Mouse (Mus musculus): ENCODE data around the gene Adgrg1. TPM values are rescaled to one million over a fixed set of nuclear protein-coding genes. Genes with fewer than 3 reads are reported as not detected.

The Adgrg1 gene
- polyA plus RNA-seq, 1 experiment: 26.3 TPM

- DNase-seq (ENCODE audit: low read depth, low spot score): no peak
- WGBS: 84% methylated on average over 9 of the region's 9 CpGs
These were observed 1.3 kb upstream of the Adgrg1 start for GRCm38 (mm10) chr8:94973270-94973669.

GRCm38 (mm10) chr8:94973786-94974185 is 765 bp upstream of the Adgrg1 start:
- no peak for DNase-seq (ENCODE audit: low read depth, low spot score)
- 70% methylated on average over 9 of the region's 9 CpGs for WGBS

GRCm38 (mm10) chr8:94976651-94977417 is 2.3 kb downstream of the Adgrg1 start:
- DNase-seq (ENCODE audit: low read depth, low spot score): no peak
- 7% methylated on average over 17 of the region's 17 CpGs for WGBS

- WGBS: 25% methylated on average over 9 of the region's 9 CpGs
- DNase-seq (ENCODE audit: low read depth, low spot score): no peak
These were observed 3.6 kb downstream of the Adgrg1 start for GRCm38 (mm10) chr8:94978131-94978530.

- DNase-seq (ENCODE audit: low read depth, low spot score): no peak
- 43% methylated on average over 13 of the region's 13 CpGs for WGBS
These were observed 4.2 kb downstream of the Adgrg1 start for GRCm38 (mm10) chr8:94978593-94979319.

GRCm38 (mm10) chr8:94980176-94980575 is 5.6 kb downstream of the Adgrg1 start:
- DNase-seq (ENCODE audit: low read depth, low spot score): no peak
- WGBS: 90% methylated on average over 5 of the region's 5 CpGs

- WGBS: 61% methylated on average over 8 of the region's 8 CpGs
- no peak for DNase-seq (ENCODE audit: low read depth, low spot score)
These were observed 6.4 kb downstream of the Adgrg1 start for GRCm38 (mm10) chr8:94980976-94981375.

- 62% methylated on average over 7 of the region's 7 CpGs for WGBS
- DNase-seq (ENCODE audit: low read depth, low spot score): no peak
These were observed 7.3 kb downstream of the Adgrg1 start for GRCm38 (mm10) chr8:94981848-94982247.

GRCm38 (mm10) chr8:94983146-94983545 is 8.6 kb downstream of the Adgrg1 start:
- 20% methylated on average over 5 of the region's 5 CpGs for WGBS
- DNase-seq (ENCODE audit: low read depth, low spot score): no peak

- 57% methylated on average over 10 of the region's 10 CpGs for WGBS
- DNase-seq (ENCODE audit: low read depth, low spot score): no peak
These were observed 9.4 kb downstream of the Adgrg1 start for GRCm38 (mm10) chr8:94983881-94984516.

GRCm38 (mm10) chr8:94985023-94985422 is 10.5 kb downstream of the Adgrg1 start:
- WGBS: 78% methylated on average over 6 of the region's 6 CpGs
- DNase-seq (ENCODE audit: low read depth, low spot score): no peak

- DNase-seq (ENCODE audit: low read depth, low spot score): no peak
- 29% methylated on average over 5 of the region's 5 CpGs for WGBS
These were observed 12.1 kb downstream of the Adgrg1 start for GRCm38 (mm10) chr8:94986676-94987075.

GRCm38 (mm10) chr8:94987553-94987952 is 13.0 kb downstream of the Adgrg1 start:
- 86% methylated on average over 7 of the region's 7 CpGs for whole genome bisulfite sequencing
- no peak for DNase-seq (ENCODE audit: low read depth, low spot score)

- no peak for DNase-seq (ENCODE audit: low read depth, low spot score)
- 79% methylated on average over 6 of the region's 6 CpGs for WGBS
These were observed 14.1 kb downstream of the Adgrg1 start for GRCm38 (mm10) chr8:94988619-94989018.

GRCm38 (mm10) chr8:94989711-94990110 is 15.2 kb downstream of the Adgrg1 start:
- DNase-seq (ENCODE audit: low read depth, low spot score): no peak
- WGBS: 72% methylated on average over 4 of the region's 4 CpGs

- DNase-seq (ENCODE audit: low read depth, low spot score): no peak
- WGBS: 67% methylated on average over 11 of the region's 11 CpGs
These were observed 16.3 kb downstream of the Adgrg1 start for GRCm38 (mm10) chr8:94990598-94991453.

GRCm38 (mm10) chr8:94991454-94991994 is 17.0 kb downstream of the Adgrg1 start:
- DNase-seq (ENCODE audit: low read depth, low spot score): no peak
- 73% methylated on average over 9 of the region's 9 CpGs for whole genome bisulfite sequencing

- 77% methylated on average over 4 of the region's 4 CpGs for WGBS
- no peak for DNase-seq (ENCODE audit: low read depth, low spot score)
These were observed 17.5 kb downstream of the Adgrg1 start for GRCm38 (mm10) chr8:94992010-94992409.

GRCm38 (mm10) chr8:94992534-94992933 is 18.0 kb downstream of the Adgrg1 start:
- no peak for DNase-seq (ENCODE audit: low read depth, low spot score)
- 61% methylated on average over 5 of the region's 5 CpGs for WGBS
